Mouse (Mus musculus): ENCODE measurements at regions not wholly inside any gene's neighbourhood (a gene's known extent, or its start where the extent isn't known, plus 50 kb on each side); places are given as distances from the start of the nearest gene placed in this dataset.

DNA sequence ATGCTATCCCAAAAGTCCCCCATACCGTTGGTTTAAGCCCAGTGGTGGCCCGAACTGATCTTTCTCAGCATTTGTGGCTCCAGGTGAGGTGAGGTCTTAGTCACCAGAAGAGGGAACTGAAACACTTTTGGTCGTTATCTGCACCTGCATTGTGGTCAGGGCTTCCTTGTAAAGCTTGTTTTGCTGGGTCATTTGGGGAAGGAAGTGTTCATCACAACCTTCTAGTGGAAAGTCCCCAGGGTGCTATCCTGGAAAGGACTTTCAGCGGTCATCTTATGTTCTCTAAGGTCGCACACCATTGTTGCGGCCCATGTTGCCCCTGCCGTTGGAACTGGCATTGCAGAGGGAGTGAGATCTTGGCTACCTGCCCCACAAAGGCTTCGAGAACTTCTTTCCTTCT is 651.5 kb upstream of the Pcdh9 start:
- DNase-seq (ENCODE audit: low spot score) = no peak

DNA sequence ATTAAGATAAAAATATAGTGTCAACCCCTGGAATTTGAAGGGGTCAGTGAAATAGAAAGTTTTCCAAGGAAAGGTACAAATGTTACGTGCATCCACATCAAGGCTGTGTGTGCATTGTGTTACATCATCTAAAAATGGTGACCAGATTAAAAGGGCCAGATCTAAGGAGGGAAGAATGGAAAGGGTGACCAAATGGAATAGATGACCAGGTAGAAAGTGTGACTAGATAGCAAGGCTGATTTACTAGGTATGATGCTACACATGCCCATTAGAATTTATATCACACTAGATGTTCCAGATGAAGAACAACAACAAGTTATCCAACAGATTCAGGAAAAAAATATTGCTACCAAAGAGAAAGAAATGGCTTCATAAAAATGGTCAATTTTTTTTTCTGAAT is 635.2 kb upstream of the Pcdh9 start:
- no peak for DNase-seq (ENCODE audit: low spot score)

DNA sequence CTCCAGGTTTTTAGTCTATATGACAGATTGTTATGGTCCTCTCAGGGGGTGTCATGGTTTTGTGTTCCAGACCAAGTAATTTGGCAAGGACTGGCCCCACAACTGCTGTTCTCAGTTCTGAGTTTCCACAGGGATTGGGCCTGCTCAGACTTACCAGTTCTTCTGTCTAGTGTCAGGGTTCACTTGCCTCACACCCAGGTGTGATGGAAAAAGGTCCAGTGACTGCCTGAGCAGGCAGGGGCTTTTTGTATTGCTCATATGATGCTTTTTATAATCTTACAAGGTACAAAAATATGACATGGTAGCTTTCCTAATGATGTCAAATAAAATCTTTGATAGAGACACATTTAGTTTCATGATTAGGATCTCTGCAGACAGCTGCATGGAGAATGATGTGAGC is 634.8 kb upstream of the Pcdh9 start:
- DNase-seq (ENCODE audit: low spot score) = no peak

DNA sequence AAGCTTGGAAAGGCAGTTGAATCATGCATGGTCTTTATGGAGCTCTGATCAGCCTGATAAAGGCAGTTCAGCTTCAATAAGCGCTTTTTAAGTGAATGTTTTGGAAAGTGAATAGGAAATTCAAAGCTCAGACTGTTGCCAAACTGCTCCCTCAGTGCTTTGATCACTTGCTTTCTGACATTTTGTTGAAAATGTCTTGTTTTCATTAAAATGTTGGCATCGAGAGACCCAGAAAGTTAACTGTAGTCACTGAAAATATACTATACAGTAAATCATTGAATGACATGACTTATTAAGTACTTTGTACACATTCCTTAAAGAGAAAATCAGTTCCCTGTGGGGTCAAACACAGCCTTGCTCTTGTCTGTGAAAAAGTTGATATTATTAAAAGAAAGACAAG is 631.5 kb upstream of the Pcdh9 start:
- DNase-seq (ENCODE audit: low spot score) = no peak

DNA sequence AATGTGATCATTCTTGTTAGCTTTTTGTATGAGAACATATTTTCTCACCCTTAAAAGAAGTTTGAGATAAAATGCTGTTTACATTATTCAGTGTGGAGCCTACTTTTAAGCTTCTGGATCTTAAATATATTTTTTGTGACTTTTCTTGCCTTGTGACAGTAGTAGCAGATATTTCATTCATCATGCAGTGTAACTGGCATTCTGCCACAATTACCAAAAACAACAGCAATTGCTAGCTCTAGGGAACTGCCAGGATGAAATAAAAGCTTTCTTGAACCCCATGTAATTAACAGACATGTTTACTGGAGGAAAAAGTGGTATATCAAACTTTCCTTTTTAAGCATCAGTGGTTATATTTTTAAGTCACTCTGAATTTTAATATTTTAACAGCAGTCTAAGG is 600.9 kb upstream of the Pcdh9 start:
- DNase-seq (ENCODE audit: low spot score) = no peak

DNA sequence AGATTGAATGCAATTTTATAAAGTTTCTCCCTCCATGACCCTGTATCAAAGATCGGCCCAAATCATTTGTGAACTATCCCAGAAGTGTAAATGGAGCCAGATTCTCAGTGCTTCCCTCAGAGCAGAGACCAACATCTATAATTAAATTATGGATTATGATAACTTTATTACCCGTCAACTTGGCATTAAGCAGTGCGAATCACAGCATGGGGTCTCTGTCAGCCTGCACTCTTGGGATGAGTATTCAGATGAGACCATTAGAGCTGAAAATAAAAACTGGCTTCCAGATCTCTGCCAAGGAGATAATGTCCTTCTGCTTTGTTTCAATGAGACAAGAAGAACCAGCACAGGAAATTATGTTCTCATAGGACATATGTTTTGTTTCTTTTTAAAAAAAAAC is 585.4 kb upstream of the Pcdh9 start:
- no peak for DNase-seq (ENCODE audit: low spot score)

DNA sequence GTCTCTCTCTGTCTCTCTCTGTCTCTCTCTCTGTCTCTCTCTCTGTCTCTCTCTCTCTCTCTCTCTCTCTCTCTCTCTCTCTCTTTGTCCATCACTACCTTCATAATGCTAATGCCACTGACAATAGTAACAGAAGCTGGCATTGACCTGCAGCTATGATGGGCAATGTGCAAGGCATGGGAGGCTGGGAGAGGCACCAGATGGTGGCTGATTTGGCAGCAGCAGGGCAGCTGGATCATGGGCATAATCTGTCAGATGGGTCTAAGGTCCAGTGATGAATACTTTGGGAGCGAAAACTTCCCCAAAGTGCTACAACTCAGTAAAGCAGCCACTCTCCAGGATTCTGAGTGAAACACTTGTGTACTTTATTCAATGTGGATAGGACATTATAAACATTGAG is 582.7 kb upstream of the Pcdh9 start:
- DNase-seq (ENCODE audit: low spot score) = no peak

DNA sequence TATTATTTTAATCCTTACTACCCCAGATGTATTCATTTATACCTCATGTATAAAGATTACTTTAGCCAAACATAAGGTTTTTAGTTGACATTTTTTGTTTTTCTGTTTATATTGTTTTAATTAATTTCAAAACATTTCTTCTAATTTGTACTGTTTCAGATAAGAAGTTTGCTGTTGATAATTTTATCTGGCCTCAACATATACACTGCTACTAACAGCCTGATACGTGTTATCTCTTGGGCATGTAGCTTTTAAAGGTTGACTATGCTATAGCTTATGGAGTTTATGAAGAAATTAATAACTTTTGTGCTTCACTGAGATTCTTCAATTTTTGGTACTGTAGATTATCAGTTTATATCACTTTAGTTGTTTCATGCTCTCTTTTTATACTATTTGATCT is 555.5 kb upstream of the Pcdh9 start:
- no peak for DNase-seq (ENCODE audit: low spot score)

DNA sequence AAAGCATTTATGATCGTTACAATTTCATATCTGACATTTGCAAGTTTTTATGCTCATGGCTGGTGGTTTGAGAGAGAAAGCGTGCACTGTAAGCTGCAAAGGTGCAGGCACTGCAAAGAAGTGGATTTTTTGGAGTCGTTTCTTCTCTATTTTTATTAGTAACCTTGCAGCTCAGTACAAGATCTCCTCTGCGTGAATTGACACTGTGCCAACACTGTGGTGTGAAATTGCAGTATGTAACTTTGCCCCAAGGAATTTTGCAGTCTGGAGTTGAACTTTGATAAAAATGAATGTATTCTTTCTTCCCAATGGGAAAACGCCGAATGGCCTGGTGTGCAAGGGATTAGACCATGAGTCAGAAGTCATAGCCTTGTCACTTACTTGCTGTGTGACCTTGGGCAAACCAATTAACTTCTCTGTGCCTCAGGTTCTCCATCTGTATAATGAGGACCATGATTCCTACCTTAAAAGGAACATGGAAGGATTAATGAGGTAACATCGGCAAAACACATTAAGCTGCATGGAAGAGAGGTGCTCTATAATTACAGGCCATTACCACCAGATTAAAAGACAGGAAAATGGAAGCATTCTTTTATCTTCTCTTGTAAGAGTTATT is 543.0 kb upstream of the Pcdh9 start:
- no peak for DNase-seq (ENCODE audit: low spot score)

DNA sequence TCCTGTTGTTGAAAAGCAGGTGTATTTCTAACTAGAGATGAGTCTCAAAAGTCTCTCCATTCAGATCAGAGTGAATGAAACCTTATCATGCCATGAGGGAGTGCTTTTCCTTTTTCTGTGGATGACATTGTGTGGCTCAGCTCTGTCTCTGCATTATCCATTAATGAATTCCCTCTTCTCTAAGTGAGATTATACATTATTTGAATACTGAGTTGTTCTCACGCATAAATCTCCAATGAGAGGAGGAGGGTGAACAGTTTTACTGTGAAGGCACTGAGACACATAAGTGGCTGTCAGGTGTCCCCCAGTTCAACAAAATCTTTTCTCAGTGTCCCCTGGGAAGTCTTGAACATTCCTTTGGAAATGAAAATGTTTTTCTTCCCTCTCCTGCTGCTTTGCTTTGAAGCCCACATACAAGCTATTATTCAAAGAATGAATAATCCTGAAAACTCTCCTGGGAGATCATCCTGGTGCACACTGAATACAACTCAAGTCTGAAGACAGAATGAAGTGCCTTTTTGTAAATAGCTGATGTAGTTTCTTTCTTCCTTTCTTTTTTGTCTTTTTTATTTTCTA is 537.2 kb upstream of the Pcdh9 start:
- peak; percentile 25 for DNase-seq (ENCODE audit: low spot score)

All from embryo, embryonic 10.5 days (tissue).